Mouse (Mus musculus) erythroblast, embryonic 14.5 days (primary cell): ENCODE data around the gene Slc22a18. TPM values are rescaled to one million over a fixed set of nuclear protein-coding genes. Genes with fewer than 3 reads are reported as not detected.

Source experiments
- H3K27me3 ChIP-seq: 2 replicates; pipeline ENCODE4 v1.6.1; 2012; ENCODE audit warnings: inconsistent platforms; ENCODE audit not compliant: control insufficient read depth
- H3K36me3 ChIP-seq: 2 replicates; pipeline ENCODE4 v1.6.1; 2012; ENCODE audit warnings: mild to moderate bottlenecking, inconsistent platforms; ENCODE audit not compliant: control insufficient read depth
- H3K4me1 ChIP-seq: 2 replicates; pipeline ENCODE4 v1.6.1; 2012; ENCODE audit warnings: inconsistent platforms; ENCODE audit not compliant: control insufficient read depth
- H3K4me3 ChIP-seq: replicated peaks from 2 replicates; pipeline ENCODE3; 2012; ENCODE audit warnings: moderate library complexity, mild to moderate bottlenecking, inconsistent platforms
- H3K9me3 ChIP-seq: 2 replicates; pipeline ENCODE4 v1.6.1; 2012; ENCODE audit warnings: low read length, inconsistent platforms, mixed read lengths; ENCODE audit not compliant: control insufficient read depth
- GATA1 ChIP-seq: IDR thresholded peaks from 2 replicates; pipeline ENCODE4 v1.6.1; 2012; ENCODE audit warnings: low read length, inconsistent platforms, mixed read lengths
- TAL1 ChIP-seq: IDR thresholded peaks from 3 replicates; pipeline ENCODE4 v1.6.1; 2012; ENCODE audit warnings: low read length, inconsistent platforms, mixed read lengths
- polyA plus RNA-seq: library from polyadenylated mRNA; stranded (reverse); fragments of >175 nt; gene quantifications from 2 replicates; pipeline ENCODE4 v1.2.3, GENCODE M21; 2012

The Slc22a18 gene
- polyA plus RNA-seq, 1 experiment = not detected

DNA sequence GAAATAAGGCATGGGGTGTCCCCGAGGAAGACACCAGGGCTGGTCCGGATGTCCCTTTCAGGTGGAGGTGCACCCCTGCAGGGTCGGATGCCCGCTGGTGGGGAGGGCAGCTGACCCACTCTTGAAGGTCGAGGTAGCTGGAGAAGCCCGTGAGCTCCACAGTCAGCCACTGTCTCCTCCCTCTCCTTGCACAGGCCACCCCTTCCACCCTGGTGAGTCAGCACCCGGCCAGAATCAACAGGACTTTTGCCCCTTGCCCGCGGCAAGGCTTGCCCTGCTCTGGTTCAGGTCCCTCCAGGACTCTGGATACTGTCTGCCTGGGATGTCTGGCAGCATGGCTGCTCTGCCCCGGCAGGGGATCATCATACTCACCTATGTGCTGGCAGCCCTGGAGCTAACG, 2.3 kb downstream of the Slc22a18 start:
- TF ChIP-seq GATA1 (no peak), TAL1 (no peak)
- no peaks in the 10 kb centered on the region for H3K4me1 ChIP-seq
- H3K4me3 ChIP-seq = no peak overlapping the region
- no peaks in the 10 kb centered on the region for H3K36me3 ChIP-seq
- no peaks in the 10 kb centered on the region for H3K9me3 ChIP-seq
- peaks cover 4% of the 10 kb centered on the region for H3K27me3 ChIP-seq

DNA sequence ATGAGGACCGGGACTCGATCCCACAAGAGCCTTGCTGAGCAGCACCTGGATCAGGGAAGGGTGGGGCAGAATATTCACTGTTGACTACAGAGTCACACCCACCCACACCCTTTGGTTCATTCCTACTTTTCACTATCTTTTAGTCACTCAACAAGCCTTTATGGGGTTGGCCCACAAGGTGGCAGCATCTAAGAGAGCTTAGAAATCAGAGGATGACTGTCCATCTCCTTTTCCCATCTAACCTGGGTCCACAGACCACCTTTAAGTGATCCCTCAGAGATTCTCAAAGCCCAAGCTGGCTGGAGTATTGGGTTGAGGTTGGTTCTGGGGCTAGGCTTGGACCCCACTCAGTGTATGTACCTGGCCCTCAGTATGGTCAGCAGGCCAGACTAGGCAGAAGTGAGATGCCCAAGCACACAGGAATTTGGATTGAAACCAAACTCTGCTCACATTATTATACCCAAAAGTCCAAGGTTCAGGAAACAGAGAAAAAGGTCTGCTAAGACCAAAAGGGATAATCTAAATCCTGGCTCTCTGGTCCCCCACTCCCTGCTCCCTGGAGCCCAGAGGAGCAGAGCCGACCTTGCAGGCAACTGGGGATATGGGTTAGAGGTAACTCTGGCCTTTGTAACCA, 3.3 kb downstream of the Slc22a18 start:
- Histone ChIP-seq H3K4me3 (no peak overlapping the region), H3K27me3 (peaks cover 8% of the 10 kb centered on the region), H3K36me3 (no peaks in the 10 kb centered on the region), H3K4me1 (no peaks in the 10 kb centered on the region), H3K9me3 (no peaks in the 10 kb centered on the region)
- TF ChIP-seq GATA1 = no peak
- no peak for TF ChIP-seq TAL1

DNA sequence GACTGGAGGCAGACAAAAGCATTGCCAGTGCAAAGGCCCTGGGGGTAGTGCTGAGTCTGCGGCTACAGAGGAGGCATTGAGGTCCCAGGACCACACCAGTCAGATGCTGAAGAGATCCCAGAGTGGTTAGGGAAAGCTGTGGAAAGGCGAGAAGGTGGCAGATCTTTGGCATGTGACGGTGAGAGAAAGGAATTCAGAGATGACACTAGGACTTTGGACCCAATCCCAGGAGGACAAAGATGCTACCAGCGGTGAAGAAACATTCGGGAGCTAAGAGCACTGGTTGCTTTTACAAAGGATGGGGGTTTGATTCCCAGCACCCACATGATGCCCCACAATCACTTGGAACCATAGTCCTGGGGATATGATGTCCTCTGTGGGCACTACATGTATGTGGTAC, 4.3 kb downstream of the Slc22a18 start:
- H3K4me3 ChIP-seq = no peak overlapping the region
- H3K9me3 ChIP-seq = no peaks in the 10 kb centered on the region
- H3K4me1 ChIP-seq = no peaks in the 10 kb centered on the region
- TF ChIP-seq GATA1 (no peak), TAL1 (no peak)
- no peaks in the 10 kb centered on the region for H3K36me3 ChIP-seq
- H3K27me3 ChIP-seq = peaks cover 10% of the 10 kb centered on the region

DNA sequence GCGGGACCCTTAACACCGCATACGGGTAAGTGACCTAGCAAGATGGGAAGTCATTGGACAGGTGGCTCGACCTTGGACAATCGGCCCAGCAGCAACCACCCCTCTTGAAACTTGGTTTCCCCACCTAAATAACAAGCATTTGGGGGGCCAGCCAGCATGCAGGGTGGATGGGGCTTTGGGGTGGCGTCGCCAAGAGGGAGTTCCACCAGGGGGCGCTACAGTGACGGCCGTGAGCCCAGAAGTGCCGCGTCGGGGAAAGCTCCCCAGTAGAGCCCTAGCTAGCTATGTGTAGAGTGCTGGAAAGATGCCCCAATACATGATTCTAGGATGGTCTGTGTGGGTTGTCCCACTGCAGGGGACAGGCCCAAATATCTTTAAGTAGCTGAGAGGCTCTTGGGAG, 7.0 kb downstream of the Slc22a18 start:
- no peaks in the 10 kb centered on the region for H3K36me3 ChIP-seq
- H3K27me3 ChIP-seq = peaks cover 13% of the 10 kb centered on the region
- no peak for TF ChIP-seq TAL1
- TF ChIP-seq GATA1 = no peak
- no peaks in the 10 kb centered on the region for H3K9me3 ChIP-seq
- no peaks in the 10 kb centered on the region for H3K4me1 ChIP-seq
- H3K4me3 ChIP-seq = no peak overlapping the region

DNA sequence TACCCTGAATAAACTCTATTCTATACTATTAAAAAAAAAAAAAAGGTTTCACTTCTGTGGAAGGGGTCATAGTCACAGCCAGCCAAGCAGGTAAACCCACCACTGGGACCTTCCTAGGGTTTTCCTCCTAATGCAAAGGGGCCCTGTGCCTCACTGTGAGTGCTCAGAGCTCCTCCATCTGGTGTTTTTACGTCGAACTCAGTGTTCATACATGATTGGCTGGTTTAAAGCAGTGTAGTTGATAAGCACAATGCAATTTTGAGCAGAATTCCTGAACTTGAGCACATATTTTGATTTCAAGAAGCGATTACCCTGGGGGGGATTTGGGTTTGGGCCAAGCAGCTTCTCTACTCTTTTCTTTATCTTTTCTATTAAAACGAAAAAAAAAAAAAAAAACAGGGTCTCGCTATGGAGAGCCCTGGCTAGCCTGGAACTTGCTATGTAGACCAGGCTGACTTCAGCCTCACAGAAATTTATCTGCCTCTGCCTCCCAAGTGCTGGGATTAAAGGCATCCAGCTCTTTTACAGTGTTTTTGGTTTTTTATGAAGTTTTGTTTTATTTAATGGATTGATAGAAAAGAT, 8.4 kb downstream of the Slc22a18 start:
- H3K4me3 ChIP-seq = no peak overlapping the region
- peaks cover 13% of the 10 kb centered on the region for H3K27me3 ChIP-seq
- no peaks in the 10 kb centered on the region for H3K36me3 ChIP-seq
- H3K9me3 ChIP-seq = no peaks in the 10 kb centered on the region
- TF ChIP-seq GATA1 (no peak), TAL1 (no peak)
- no peaks in the 10 kb centered on the region for H3K4me1 ChIP-seq

DNA sequence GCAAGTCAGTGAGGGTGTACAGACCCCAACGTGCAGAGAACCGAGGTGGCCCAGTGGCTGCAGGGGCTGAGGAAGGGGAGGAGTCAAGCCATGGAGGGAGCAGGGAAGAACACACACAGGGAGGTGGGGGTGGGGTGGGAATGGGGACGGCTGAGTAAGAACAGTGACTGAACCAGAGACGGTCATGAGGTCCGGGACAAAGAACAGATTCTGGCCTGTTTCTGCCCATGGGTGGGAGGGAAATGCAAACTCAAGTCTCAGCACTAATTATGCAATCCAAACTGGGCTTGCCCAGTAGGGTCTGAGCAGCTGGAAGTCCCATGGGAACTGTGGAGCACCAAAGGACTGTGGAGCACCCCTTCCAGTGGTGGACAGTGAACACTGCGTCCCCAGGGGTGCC, 9.0 kb downstream of the Slc22a18 start:
- Histone ChIP-seq H3K36me3 (no peaks in the 10 kb centered on the region), H3K27me3 (peaks cover 13% of the 10 kb centered on the region), H3K9me3 (no peaks in the 10 kb centered on the region), H3K4me3 (no peak overlapping the region), H3K4me1 (no peaks in the 10 kb centered on the region)
- TF ChIP-seq TAL1 = no peak
- no peak for TF ChIP-seq GATA1

DNA sequence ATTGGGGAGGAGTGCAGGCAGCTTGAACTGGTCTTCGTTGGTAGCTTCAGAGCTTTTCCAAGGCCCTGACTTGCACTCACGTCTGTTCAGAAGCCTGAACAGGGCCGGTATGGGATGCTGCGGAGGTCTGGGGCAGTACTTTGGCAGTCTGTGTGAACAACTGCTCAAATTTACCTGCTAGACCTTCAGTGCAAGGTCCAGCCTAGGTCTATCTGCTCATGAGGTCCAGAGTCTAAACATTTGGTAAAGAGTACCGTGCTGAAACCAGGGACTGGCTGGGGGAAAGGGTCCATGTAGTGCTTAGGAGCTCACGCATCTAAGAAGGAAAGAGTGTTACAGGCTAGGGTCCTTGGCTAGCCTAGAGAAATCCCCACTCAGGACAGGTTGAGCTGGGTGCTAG, 16.2 kb downstream of the Slc22a18 start:
- Histone ChIP-seq H3K27me3 (peaks cover 2% of the 10 kb centered on the region; the same call in 1 of the 2 replicates), H3K4me1 (no peaks in the 10 kb centered on the region), H3K9me3 (no peaks in the 10 kb centered on the region), H3K4me3 (no peak overlapping the region), H3K36me3 (no peaks in the 10 kb centered on the region)
- TF ChIP-seq TAL1 (no peak), GATA1 (no peak)

DNA sequence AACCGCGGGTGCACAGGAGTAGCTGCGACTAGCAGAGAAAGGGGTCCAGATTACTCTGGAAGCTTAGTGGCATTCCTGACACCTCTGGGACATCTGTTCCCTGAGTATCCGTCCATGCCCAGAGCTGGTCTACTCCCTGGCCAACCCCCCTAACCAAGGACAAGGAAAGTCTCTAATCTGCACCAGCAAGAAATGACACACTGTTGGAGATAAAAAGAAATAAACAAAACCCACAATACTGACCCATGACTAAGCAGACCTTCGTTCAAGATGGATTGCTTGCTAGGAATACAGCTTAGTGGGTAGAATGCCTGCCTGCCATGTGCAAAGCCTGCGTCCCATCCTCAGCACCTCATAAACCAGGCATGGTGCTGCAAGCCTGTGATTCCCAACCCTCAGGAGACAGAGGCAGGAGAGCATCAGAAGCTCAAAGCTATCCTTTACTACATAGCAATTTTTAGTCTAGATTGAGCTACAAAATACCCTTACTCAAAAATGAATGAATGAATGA, 20.1 kb downstream of the Slc22a18 start:
- H3K4me1 ChIP-seq = peaks cover 7% of the 10 kb centered on the region
- no peak for TF ChIP-seq TAL1
- TF ChIP-seq GATA1 = no peak
- H3K4me3 ChIP-seq = no peak overlapping the region
- peaks cover 4% of the 10 kb centered on the region for H3K27me3 ChIP-seq
- no peaks in the 10 kb centered on the region for H3K36me3 ChIP-seq
- H3K9me3 ChIP-seq = no peaks in the 10 kb centered on the region

DNA sequence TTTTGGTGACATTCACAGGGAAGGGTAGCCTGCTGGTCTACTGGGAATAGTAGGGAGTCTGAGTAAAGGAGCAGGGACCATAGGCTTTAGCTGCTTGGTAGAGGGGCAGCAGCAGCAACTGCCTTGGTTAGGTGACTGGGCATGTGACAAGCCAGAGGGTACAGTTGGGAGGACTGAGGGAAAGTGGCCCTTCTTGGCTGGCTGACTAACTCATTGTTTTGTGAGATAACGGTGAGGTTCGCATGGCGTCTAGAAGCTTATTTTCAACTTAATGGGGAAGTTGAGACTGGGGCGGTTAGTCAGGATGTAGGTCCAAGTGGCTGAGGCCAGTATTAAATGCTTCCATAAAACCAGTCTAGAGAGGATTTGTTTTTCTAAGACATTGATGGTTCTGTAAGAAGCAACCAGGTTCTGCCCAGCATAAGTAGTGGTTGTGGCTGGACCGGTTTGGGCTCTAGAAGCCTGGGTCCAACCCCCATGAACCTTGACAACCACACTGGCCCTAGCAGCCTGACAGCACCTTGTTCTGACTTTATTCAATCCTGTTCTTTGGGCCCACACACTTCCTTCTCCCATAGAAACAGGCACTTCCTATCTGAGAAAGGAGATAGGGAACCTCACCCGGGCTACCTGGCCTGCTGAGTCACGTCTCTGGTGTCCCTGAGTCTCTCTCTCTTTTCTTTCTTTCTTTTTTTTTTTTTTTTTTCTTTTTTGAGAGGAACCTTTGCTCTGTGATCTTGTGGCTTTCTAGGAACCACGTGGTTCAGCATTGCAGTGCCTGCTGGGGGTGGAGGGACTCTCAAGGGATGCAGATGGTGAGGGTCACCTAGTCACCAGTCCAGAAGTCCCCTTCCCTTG, 21.8 kb downstream of the Slc22a18 start:
- Histone ChIP-seq H3K4me3 (no peak overlapping the region), H3K4me1 (peaks cover 8% of the 10 kb centered on the region)

More for the DNA sequence above, 21.8 kb downstream of the Slc22a18 start:
- Histone ChIP-seq H3K27me3 (peaks cover 18% of the 10 kb centered on the region), H3K9me3 (no peaks in the 10 kb centered on the region), H3K36me3 (no peaks in the 10 kb centered on the region)
- TF ChIP-seq TAL1 (no peak), GATA1 (no peak)
